Mouse (Mus musculus): ENCODE measurements around the gene Zfp780b. TPM values are rescaled to one million over a fixed set of nuclear protein-coding genes. Genes with fewer than 3 reads are reported as not detected.
"Not testable (repeated sequence)": the region's sequence is repeated elsewhere in the genome, so short reads cannot be mapped to it uniquely, and the experiment has no call there.

Zfp780b gene
- total and polyA plus RNA-seq, 3 experiments, result 4.5 to 10.6 TPM; not detected in 1

GRCm38 (mm10) chr7:28010271-28010670 is 31.3 kb upstream of the Zfp780b start:
- H3K4me1 ChIP-seq (ENCODE audit: control insufficient read depth in 1 of 2, insufficient read depth in 2 of 2, low read length in 2 of 2), result peaks cover 0 to 8% of the 10 kb centered on the region in 2 experiments; a peak in 3 of 4 replicates
- H3K79me2 ChIP-seq (ENCODE audit: control insufficient read depth, insufficient read depth, low read length, poor library complexity), result peaks cover 17% of the 10 kb centered on the region
- H3K27me3 ChIP-seq (ENCODE audit: control insufficient read depth in 1 of 2, insufficient read depth in 2 of 2, low read length in 2 of 2), result no peaks in the 10 kb centered on the region; a peak in 1 of 4 replicates
- H3K9me3 ChIP-seq (replicated peaks; ENCODE audit: insufficient read depth, low read length), result no peaks in the 10 kb centered on the region
- DNase-seq (ENCODE audit: low read depth, low spot score), result no peak
- TF ChIP-seq UBTF (IDR thresholded peaks at IDR 0.05; ENCODE audit: borderline replicate concordance, insufficient read depth, low read depth, low read length) (no peak), USF2 (IDR thresholded peaks at IDR 0.05; ENCODE audit: borderline replicate concordance in 1 of 2, insufficient read depth in 1 of 2, low read depth in 1 of 2, low read length in 2 of 2) (no peak), ZC3H11A (IDR thresholded peaks at IDR 0.05; ENCODE audit: low read depth, low read length) (no peak), KAT2A (conservative IDR thresholded peaks at IDR 0.05; ENCODE audit: low read depth, low read length) (no peak), CHD1 (IDR thresholded peaks at IDR 0.05; ENCODE audit: low read depth, low read length) (no peak), TBP (IDR thresholded peaks at IDR 0.05; ENCODE audit: low read depth, low read length) (no peak), POLR2AphosphoS5 (IDR thresholded peaks at IDR 0.05; ENCODE audit: borderline replicate concordance, low read depth, low read length) (no peak), USF1 (IDR thresholded peaks at IDR 0.05; ENCODE audit: low read depth, low read length) (no peak), ZMIZ1 (IDR thresholded peaks at IDR 0.05; ENCODE audit: low read depth, low read length) (no peak), RAD21 (IDR thresholded peaks at IDR 0.05; ENCODE audit: low read depth, low read length) (no peak)
- no peak overlapping the region for H3K27ac ChIP-seq (ENCODE audit: control insufficient read depth, low read depth, low read length)
- no peaks in the 10 kb centered on the region; a peak in 1 of 4 replicates for H3K36me3 ChIP-seq (ENCODE audit: control insufficient read depth in 1 of 2, insufficient read depth in 2 of 2, low read length in 2 of 2)
- H3K4me3 ChIP-seq (ENCODE audit: control insufficient read depth in 1 of 2, insufficient read depth in 1 of 2, low read depth in 2 of 2, low read length in 2 of 2), result no peak overlapping the region
- no peak overlapping the region for H3K9ac ChIP-seq (ENCODE audit: control insufficient read depth, low read depth, low read length, poor library complexity, severe bottlenecking)

- Histone ChIP-seq H3K4me3 (ENCODE audit: control insufficient read depth in 1 of 2, insufficient read depth in 1 of 2, low read depth in 2 of 2, low read length in 2 of 2) (no peak overlapping the region), H3K27ac (ENCODE audit: control insufficient read depth, low read depth, low read length) (no peak overlapping the region), H3K9ac (ENCODE audit: control insufficient read depth, low read depth, low read length, poor library complexity, severe bottlenecking) (no peak overlapping the region), H3K36me3 (ENCODE audit: control insufficient read depth in 1 of 2, insufficient read depth in 2 of 2, low read length in 2 of 2) (peaks cover 0 to 6% of the 10 kb centered on the region in 2 experiments; a peak in 1 of 4 replicates), H3K9me3 (replicated peaks; ENCODE audit: insufficient read depth, low read length) (no peaks in the 10 kb centered on the region), H3K4me1 (ENCODE audit: control insufficient read depth in 1 of 2, insufficient read depth in 2 of 2, low read length in 2 of 2) (peaks cover 3 to 8% of the 10 kb centered on the region in 2 experiments; a peak in 3 of 4 replicates), H3K79me2 (ENCODE audit: control insufficient read depth, insufficient read depth, low read length, poor library complexity) (peaks cover 11% of the 10 kb centered on the region), H3K27me3 (ENCODE audit: control insufficient read depth in 1 of 2, insufficient read depth in 2 of 2, low read length in 2 of 2) (no peaks in the 10 kb centered on the region)
- TF ChIP-seq NELFE (IDR thresholded peaks at IDR 0.05; ENCODE audit: low read depth, low read length) (no peak), TBP (IDR thresholded peaks at IDR 0.05; ENCODE audit: low read depth, low read length) (no peak), MAX (IDR thresholded peaks at IDR 0.05; ENCODE audit: low read length) (no peak), MYC (IDR thresholded peaks at IDR 0.05; ENCODE audit: low read depth, low read length) (no peak), GATA1 (IDR thresholded peaks at IDR 0.05; ENCODE audit: low read depth, low read length) (no peak), POLR2A (IDR thresholded peaks at IDR 0.05; ENCODE audit: control insufficient read depth in 1 of 2, insufficient read depth in 1 of 2, low read depth in 1 of 2, low read length in 2 of 2, poor library complexity in 1 of 2) (no peak), MAFK (IDR thresholded peaks at IDR 0.05; ENCODE audit: borderline replicate concordance, low read depth, low read length) (no peak), BHLHE40 (IDR thresholded peaks at IDR 0.05; ENCODE audit: borderline replicate concordance, low read depth, low read length) (no peak), EP300 (IDR thresholded peaks at IDR 0.05; ENCODE audit: low read depth in 1 of 2, low read length in 2 of 2) (no peak), MAZ (IDR thresholded peaks at IDR 0.05; ENCODE audit: low read depth, low read length) (no peak), CHD1 (IDR thresholded peaks at IDR 0.05; ENCODE audit: low read depth, low read length) (no peak), CHD2 (IDR thresholded peaks at IDR 0.05; ENCODE audit: low read length) (no peak), POLR2AphosphoS5 (IDR thresholded peaks at IDR 0.05; ENCODE audit: borderline replicate concordance, low read depth, low read length) (no peak), RCOR1 (IDR thresholded peaks at IDR 0.05; ENCODE audit: low read depth, low read length) (no peak), GABPA (IDR thresholded peaks at IDR 0.05; ENCODE audit: low read depth, low read length) (no peak), SMC3 (IDR thresholded peaks at IDR 0.05; ENCODE audit: low read depth, low read length) (no peak), MEF2A (IDR thresholded peaks at IDR 0.05; ENCODE audit: extremely low read depth, insufficient replicate concordance, low read depth, low read length, poor library complexity, severe bottlenecking) (no peak), USF2 (IDR thresholded peaks at IDR 0.05; ENCODE audit: borderline replicate concordance in 1 of 2, insufficient read depth in 1 of 2, low read depth in 1 of 2, low read length in 2 of 2) (no peak)
- DNase-seq (ENCODE audit: low read depth, low spot score), result no peak
Measured at GRCm38 (mm10) chr7:27982197-27982596, 3.2 kb upstream of the Zfp780b start.

- H3K4me3 ChIP-seq (ENCODE audit: control insufficient read depth in 1 of 2, insufficient read depth in 1 of 2, low read depth in 2 of 2, low read length in 2 of 2); DNase-seq (ENCODE audit: low read depth, low spot score); H3K9me3 ChIP-seq (replicated peaks; ENCODE audit: insufficient read depth, low read length); H3K79me2 ChIP-seq (ENCODE audit: control insufficient read depth, insufficient read depth, low read length, poor library complexity); H3K9ac ChIP-seq (ENCODE audit: control insufficient read depth, low read depth, low read length, poor library complexity, severe bottlenecking); H3K4me1 ChIP-seq (ENCODE audit: control insufficient read depth in 1 of 2, insufficient read depth in 2 of 2, low read length in 2 of 2); H3K27me3 ChIP-seq (ENCODE audit: control insufficient read depth in 1 of 2, insufficient read depth in 2 of 2, low read length in 2 of 2); H3K36me3 ChIP-seq (ENCODE audit: control insufficient read depth in 1 of 2, insufficient read depth in 2 of 2, low read length in 2 of 2); H3K27ac ChIP-seq (ENCODE audit: control insufficient read depth, low read depth, low read length): not testable (repeated sequence)
Measured at GRCm38 (mm10) chr7:27949451-27949850, 29.5 kb downstream of the Zfp780b start.
